Comparison of ENCODE assay signal across 8 mouse cellular contexts in genomic region chr17:27761639-27762336, GRCm38 (mm10). TPM values are rescaled to one million over a fixed set of nuclear protein-coding genes. Genes with fewer than 3 reads are reported as not detected.
A peak's percentile ranks its signal among the peaks of the same experiment; 100 is the strongest.
DNase-seq lines count a peak whose midpoint lies in the region; ATAC-seq and TF ChIP-seq lines count a peak whose summit lies in the region.

No protein-coding gene starts in this region.

- no peak for TF ChIP-seq POLR2A in bone marrow, adult 2 months (IDR thresholded peaks at IDR 0.05; ENCODE audit: borderline replicate concordance, control insufficient read depth, low read depth, low read length)
- no peak for TF ChIP-seq POLR2A in embryonic fibroblast, embryonic 13.5 days (IDR thresholded peaks at IDR 0.05; ENCODE audit: low read depth, low read length)

- H3K27ac ChIP-seq in bone marrow, adult 2 months (ENCODE audit: control insufficient read depth, insufficient read depth, low read depth, low read length, poor library complexity) = no peak overlapping the region
- no peak overlapping the region for H3K27ac ChIP-seq in embryonic fibroblast, embryonic 13.5 days (ENCODE audit: insufficient read depth, low read length)
- no peak overlapping the region for H3K27ac ChIP-seq in heart, embryonic 14.5 days (replicated peaks in 1 of 2; ENCODE audit: control insufficient read depth in 1 of 2, insufficient read depth in 1 of 2, low read depth in 2 of 2, low read length in 2 of 2)
- H3K27ac ChIP-seq in liver, embryonic 11.5 days (ENCODE audit: low read depth, low read length) = no peak overlapping the region
- no peak overlapping the region for H3K27ac ChIP-seq in stomach, embryonic 15.5 days

- H3K4me3 ChIP-seq in bone marrow, adult 2 months (replicated peaks; ENCODE audit: control insufficient read depth, low read depth, low read length) = no peak overlapping the region
- no peak overlapping the region for H3K4me3 ChIP-seq in embryonic fibroblast, embryonic 13.5 days (ENCODE audit: insufficient read depth, low read length)
- no peak overlapping the region for H3K4me3 ChIP-seq in heart, embryonic 14.5 days (ENCODE audit: control insufficient read depth in 1 of 2, insufficient read depth in 1 of 2, low read depth in 1 of 2, low read length in 2 of 2)
- H3K4me3 ChIP-seq in liver, embryonic 11.5 days (ENCODE audit: low read depth, low read length) = no peak overlapping the region
- H3K4me3 ChIP-seq in stomach, embryonic 15.5 days (replicated peaks) = no peak overlapping the region

- H3K36me3 ChIP-seq in heart, embryonic 14.5 days (ENCODE audit: control insufficient read depth, insufficient read depth, low read length) = peaks cover 45% of the 10 kb centered on the region
- peaks cover 30% of the 10 kb centered on the region for H3K36me3 ChIP-seq in liver, embryonic 11.5 days (ENCODE audit: control insufficient read depth, insufficient read depth, low read length)
- peaks cover 20% of the 10 kb centered on the region for H3K36me3 ChIP-seq in stomach, embryonic 15.5 days

- peak; percentile 68 for DNase-seq in A20 (ENCODE audit: low read depth, low spot score)
- DNase-seq in kidney, postnatal 10 days = peak; percentile 88
- DNase-seq in liver, embryonic 11.5 days (ENCODE audit: low spot score) = peak; percentile 47
- peak; percentile 55 for DNase-seq in neural tube, embryonic 10.5 days (ENCODE audit: extremely low spot score, low spot score)

- no peaks in the 10 kb centered on the region for H3K4me1 ChIP-seq in bone marrow, adult 2 months (ENCODE audit: control insufficient read depth, insufficient read depth, low read length)
- H3K4me1 ChIP-seq in embryonic fibroblast, embryonic 13.5 days (ENCODE audit: control insufficient read depth, insufficient read depth, low read length) = no peaks in the 10 kb centered on the region
- peaks cover 3 to 11% of the 10 kb centered on the region in 2 experiments; a peak in 1 of 4 replicates for H3K4me1 ChIP-seq in heart, embryonic 14.5 days (ENCODE audit: control insufficient read depth in 2 of 2, insufficient read depth in 2 of 2, low read length in 2 of 2)
- H3K4me1 ChIP-seq in liver, embryonic 11.5 days (replicated peaks; ENCODE audit: control insufficient read depth, insufficient read depth, low read length) = peaks cover 9% of the 10 kb centered on the region
- peaks cover 3% of the 10 kb centered on the region; the same call in 1 of the 2 replicates for H3K4me1 ChIP-seq in stomach, embryonic 15.5 days

- H3K4me2 ChIP-seq in heart, embryonic 14.5 days (ENCODE audit: low read length) = no peak overlapping the region
- H3K4me2 ChIP-seq in liver, embryonic 11.5 days = no peak overlapping the region
- no peak overlapping the region for H3K4me2 ChIP-seq in stomach, embryonic 15.5 days

- ATAC-seq in heart, embryonic 14.5 days (ENCODE audit: insufficient number of reproducible peaks, insufficient read depth, low FRiP score, low read depth) = peak; percentile 75
- peak; percentile 49; the same call in 1 of the 2 replicates for ATAC-seq in liver, embryonic 11.5 days (replicated peaks; ENCODE audit: low FRiP score)
- ATAC-seq in stomach, embryonic 15.5 days (ENCODE audit: insufficient read depth, low FRiP score, low read depth) = peak; percentile 44; the same call in 1 of the 2 replicates

- 53% methylated on average over 9 of the region's 9 CpGs for WGBS in bone marrow, adult 2 months
- 32% methylated on average over 9 of the region's 9 CpGs for WGBS in heart, embryonic 14.5 days
- 45% methylated on average over 9 of the region's 9 CpGs for WGBS in liver, embryonic 11.5 days
- WGBS in stomach, embryonic 15.5 days = 37% methylated on average over 9 of the region's 9 CpGs

- H3K9ac ChIP-seq in heart, embryonic 14.5 days (ENCODE audit: low read length) = no peak overlapping the region
- H3K9ac ChIP-seq in liver, embryonic 11.5 days (ENCODE audit: low read depth, low read length) = no peak overlapping the region
- H3K9ac ChIP-seq in stomach, embryonic 15.5 days = no peak overlapping the region

- no peaks in the 10 kb centered on the region for H3K27me3 ChIP-seq in heart, embryonic 14.5 days (ENCODE audit: control insufficient read depth, insufficient read depth, low read length)
- H3K27me3 ChIP-seq in liver, embryonic 11.5 days (replicated peaks; ENCODE audit: control insufficient read depth, insufficient read depth, low read length) = no peaks in the 10 kb centered on the region
- no peaks in the 10 kb centered on the region for H3K27me3 ChIP-seq in stomach, embryonic 15.5 days (replicated peaks)

- H3K9me3 ChIP-seq in heart, embryonic 14.5 days (ENCODE audit: control insufficient read depth, low read length) = peaks cover 5% of the 10 kb centered on the region; the same call in 1 of the 2 replicates
- H3K9me3 ChIP-seq in liver, embryonic 11.5 days (ENCODE audit: control insufficient read depth, low read length) = peaks cover 6% of the 10 kb centered on the region
- no peaks in the 10 kb centered on the region for H3K9me3 ChIP-seq in stomach, embryonic 15.5 days

- peak; percentile 70 for TF ChIP-seq CTCF in bone marrow, adult 2 months (IDR thresholded peaks at IDR 0.05; ENCODE audit: control insufficient read depth, insufficient read depth, low read length)
- peak; percentile 66; the same call in 1 of the 2 replicates for TF ChIP-seq CTCF in embryonic fibroblast, embryonic 13.5 days (IDR thresholded peaks at IDR 0.05; ENCODE audit: borderline replicate concordance, insufficient read depth, low read length)

RNA-seq across cellular contexts. Expression of gene Spdef, which starts 33.0 kb away (rescaled TPM):
- not detected in 2 replicates for polyA plus RNA-seq in bone marrow, adult 2 months (2011; ENCODE audit: insufficient read depth, insufficient read length, low replicate concordance, missing spikeins)
- not detected in 2 replicates for polyA plus RNA-seq in embryonic fibroblast, embryonic 13.5 days (2011; ENCODE audit: insufficient read length, low read depth, missing spikeins)
- 0.14 and 0.16 TPM in 2 replicates for polyA plus RNA-seq in heart, embryonic 14.5 days (2014; fragmentation: Nextera tagmentation; extraction: Ambion mirVana)
- 0.32 TPM in 1 of 2 replicates, not detected in the other for polyA plus RNA-seq in liver, embryonic 11.5 days (2014; fragmentation: Nextera tagmentation; extraction: Ambion mirVana)
- 18.9 and 22.8 TPM in 2 replicates for polyA plus RNA-seq in stomach, embryonic 15.5 days (2015; fragmentation: Nextera tagmentation; extraction: Ambion mirVana)

RNA-seq across cellular contexts. Expression of gene D17Wsu92e, which starts 58.7 kb away (rescaled TPM):
- 67.3 and 80.9 TPM in 2 replicates for polyA plus RNA-seq in bone marrow, adult 2 months (2011; ENCODE audit: insufficient read depth, insufficient read length, low replicate concordance, missing spikeins)
- polyA plus RNA-seq in embryonic fibroblast, embryonic 13.5 days (2011; ENCODE audit: insufficient read length, low read depth, missing spikeins) = 63.7 and 68.6 TPM in 2 replicates
- 15.4 and 16.6 TPM in 2 replicates for polyA plus RNA-seq in heart, embryonic 14.5 days (2014; fragmentation: Nextera tagmentation; extraction: Ambion mirVana)
- 19.2 and 22.7 TPM in 2 replicates for polyA plus RNA-seq in liver, embryonic 11.5 days (2014; fragmentation: Nextera tagmentation; extraction: Ambion mirVana)
- 20.0 and 23.1 TPM in 2 replicates for polyA plus RNA-seq in stomach, embryonic 15.5 days (2015; fragmentation: Nextera tagmentation; extraction: Ambion mirVana)

Comparison
In these comparisons a context has a peak if more than half of its experiments do, and no peak if none do; other contexts are left out.
1. RNA of gene Spdef, which starts 33.0 kb away (polyA plus RNA-seq): 18.9 to 22.8 TPM in stomach, embryonic 15.5 days; 0.14 to 0.16 TPM in heart, embryonic 14.5 days, 0.32 TPM in liver, embryonic 11.5 days, not detected in bone marrow, adult 2 months and not detected in embryonic fibroblast, embryonic 13.5 days; every median in the first group is over 10 times any median in the second.
2. Peak in every context shown above with its lines, with median percentiles within 50 percentile points of each other: DNase-seq and ATAC-seq.